Mouse (Mus musculus) adrenal gland, adult 8-10 months (tissue): ENCODE measurements around the gene Gm21987. TPM values are rescaled to one million over a fixed set of nuclear protein-coding genes. Genes with fewer than 3 reads are reported as not detected.

Source experiments
- DNase-seq: peaks from one replicate; pipeline ENCODE4 v3.0.0; 2022
- total RNA-seq, 4 experiments: library from RNA; stranded (reverse); gene quantifications; 2 replicates each; pipeline ENCODE4 v1.2.4; 2022

Gene Gm21987
- total RNA-seq, 4 experiments from 2014 or later = 0.97 TPM; not detected in 3

DNA sequence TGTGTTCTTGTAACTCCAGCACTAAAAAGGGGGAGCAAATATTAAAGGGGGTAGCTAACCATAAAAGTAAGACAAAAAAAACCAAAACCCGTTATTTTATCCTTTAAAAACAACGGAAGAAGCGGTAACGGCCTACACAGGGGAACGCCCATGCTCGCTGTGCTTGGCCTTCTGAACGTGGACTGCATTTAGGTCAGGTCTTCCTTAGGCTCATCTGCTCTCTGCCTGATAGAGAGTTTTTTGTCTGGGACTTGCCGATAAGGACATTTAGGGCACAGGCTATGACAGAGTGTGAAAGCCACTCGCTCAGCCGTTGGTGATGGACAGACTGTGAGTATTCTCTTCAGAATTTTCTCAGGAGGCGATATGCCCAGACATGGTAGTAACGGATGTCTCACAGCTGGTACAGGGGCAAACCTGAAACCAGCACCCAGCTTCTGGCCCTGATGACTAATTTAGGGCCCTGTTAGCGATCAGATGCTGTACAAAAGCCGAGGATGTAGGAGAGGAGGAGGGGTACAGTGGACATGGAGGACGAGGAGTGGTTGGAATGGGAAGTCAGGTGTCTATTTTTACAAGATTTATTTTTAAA is 25.0 kb downstream of the Gm21987 start:
- no peak for DNase-seq

DNA sequence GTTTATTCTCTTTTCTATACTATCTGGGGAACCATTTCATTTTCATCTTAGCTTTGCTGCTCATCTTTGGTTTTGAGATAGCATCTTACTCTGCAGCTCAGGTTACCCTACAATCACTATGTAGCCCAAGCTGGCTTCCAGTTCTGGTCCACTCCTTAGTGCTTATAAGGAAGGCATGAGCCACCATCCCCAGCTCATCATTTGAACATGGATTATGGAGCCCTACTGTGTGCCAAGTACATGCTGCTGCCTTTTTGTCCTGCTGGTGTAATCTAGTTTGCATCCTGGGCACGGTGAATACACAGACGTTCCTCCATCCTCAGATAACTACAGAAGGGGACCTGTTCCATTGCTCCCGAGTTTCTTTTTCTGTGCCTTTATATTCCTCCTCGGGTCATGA is 26.0 kb downstream of the Gm21987 start:
- DNase-seq = no peak

DNA sequence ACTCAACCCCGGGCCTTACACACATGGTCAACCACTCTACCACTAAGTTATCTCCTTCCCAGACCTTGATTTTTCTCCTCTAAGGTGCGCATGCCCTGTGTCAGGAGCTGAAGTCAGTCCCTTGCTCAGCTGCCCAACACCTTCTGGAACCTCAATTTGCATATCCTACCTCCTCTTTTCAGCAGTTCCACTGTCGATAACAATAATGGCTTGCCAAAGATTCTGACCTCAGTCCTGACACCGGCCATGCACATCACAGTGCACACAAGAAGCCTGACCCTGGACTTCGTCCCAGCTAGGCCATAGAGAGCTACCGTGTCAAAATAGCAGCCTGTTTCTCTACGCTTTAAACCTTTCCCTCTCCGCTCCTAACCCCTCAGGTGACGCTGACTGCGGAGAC is 26.6 kb downstream of the Gm21987 start:
- no peak for DNase-seq

DNA sequence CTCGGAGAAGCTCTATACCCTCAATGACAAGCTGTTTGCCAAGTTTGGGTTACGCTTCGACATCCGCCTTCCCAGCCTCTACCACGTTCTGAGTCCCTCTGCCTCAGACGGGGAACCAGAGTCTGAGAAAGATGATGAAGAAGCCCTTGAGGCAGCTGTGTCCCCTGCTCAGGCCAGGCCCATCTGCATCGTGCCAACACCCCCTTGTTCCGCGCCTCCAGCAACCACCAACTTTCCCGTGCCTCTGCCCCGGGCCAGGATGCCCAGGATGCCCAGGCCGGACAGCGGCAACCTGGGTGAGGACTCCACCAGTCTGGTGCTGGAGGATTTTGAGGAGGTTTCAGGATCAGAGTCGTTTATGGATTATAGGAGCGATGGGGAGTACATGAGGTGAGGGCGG is 27.1 kb downstream of the Gm21987 start:
- DNase-seq = no peak

DNA sequence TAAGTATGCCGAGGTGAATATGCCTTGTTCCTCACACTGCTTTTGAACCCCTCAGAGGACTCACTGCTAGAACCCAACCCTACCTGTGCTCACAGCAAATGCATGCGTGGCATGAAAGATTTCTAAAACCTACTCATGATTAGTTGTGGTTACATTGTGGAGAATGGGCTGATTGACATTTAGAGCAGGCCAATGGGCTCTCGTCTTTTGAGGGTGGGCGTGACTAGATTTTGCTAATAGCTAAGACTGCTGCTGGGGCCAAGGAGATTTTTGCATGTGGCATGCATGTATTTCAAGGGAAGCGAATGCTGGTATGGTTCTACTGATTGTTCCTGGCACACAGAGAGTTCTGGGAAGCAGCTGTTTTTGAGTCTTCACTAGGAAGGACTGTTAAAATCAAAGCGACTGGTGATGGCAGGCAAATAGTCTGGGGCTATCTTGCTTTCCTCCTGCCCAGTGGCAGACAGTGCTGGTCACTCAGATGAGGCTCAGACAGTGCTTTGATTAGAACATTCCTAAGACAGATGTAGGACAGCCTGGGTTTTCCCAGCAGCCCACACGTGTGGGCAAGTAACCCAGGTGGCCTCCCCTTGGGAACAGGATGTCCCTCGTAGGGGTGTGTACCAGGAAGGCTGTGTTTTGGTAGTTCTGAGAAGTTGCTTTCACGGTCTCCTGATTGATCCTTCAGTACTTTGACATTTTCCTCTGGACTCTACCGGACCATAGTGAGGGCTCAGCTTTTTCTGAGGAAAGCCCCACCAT is 27.7 kb downstream of the Gm21987 start:
- no peak for DNase-seq

DNA sequence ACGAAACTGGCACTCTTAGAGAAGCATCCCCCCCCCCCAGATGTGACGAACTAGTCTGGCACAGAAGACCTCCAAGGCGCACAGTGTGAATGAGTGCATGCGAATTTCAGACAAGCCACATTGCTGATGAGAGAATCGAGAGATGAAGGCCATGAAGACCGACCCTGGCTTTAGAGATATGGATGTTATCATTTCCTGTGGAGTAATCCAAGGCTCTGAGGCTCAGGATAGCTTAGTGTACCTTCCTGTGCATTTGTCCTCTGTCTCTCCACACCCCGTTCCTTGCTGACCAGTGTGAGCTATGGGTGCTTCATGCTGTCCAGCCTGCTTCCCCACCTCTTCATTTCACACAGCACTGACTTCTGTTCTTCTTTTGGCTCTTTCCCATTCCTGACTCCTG is 28.3 kb downstream of the Gm21987 start:
- DNase-seq = no peak

DNA sequence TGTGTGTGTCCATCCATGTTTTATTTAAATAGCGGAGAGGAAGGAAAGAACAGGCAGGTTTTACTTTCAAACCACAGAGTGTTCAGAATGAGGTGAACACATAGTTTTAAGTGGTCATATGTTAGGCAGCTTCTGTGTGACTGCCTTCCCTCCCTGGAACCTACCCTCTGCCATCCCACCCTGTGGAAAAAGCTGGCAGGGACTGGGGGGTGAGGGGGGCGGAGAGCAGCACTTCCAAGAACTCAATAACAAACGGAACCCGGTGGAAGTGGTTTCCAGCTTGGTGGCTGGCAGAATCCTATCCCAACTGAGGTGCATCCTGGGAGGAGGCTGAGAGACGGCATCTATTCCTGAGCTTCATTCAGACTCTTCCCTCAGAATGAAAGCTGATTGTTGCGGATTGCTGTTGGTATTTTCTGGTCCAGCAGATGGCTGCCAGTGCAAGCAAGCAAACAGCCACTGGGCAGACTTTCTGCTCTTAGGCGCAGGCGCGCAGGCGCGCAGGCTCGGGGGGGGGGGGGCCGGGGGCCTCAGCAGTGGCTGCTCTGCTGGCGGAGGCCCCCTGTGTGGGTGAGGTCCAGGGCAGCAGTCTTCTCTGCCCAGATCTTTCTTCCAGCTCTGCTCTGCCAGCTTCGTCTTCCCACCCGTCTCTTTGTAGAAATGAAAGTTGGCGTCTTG is 29.5 kb downstream of the Gm21987 start:
- DNase-seq = no peak

DNA sequence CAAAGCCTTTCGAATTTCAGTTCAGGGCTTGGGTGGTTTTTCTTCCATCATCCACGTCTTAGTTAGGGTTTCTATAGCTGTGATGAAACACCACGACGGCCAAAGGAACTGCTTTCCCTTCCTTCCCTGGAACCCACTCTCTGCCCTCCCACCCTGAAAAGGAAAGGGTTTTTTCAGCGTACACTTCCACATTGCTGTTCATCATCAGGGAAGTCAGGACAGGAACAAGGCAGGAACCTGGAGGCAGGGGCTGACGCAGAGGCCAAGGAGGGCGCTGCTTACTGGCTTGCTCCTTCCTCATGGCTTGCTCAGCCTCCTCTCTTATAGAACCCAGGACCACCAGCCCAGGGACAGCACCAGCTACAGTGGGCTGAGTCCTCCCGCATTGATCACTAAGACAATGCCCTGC is 30.0 kb downstream of the Gm21987 start:
- no peak for DNase-seq

DNA sequence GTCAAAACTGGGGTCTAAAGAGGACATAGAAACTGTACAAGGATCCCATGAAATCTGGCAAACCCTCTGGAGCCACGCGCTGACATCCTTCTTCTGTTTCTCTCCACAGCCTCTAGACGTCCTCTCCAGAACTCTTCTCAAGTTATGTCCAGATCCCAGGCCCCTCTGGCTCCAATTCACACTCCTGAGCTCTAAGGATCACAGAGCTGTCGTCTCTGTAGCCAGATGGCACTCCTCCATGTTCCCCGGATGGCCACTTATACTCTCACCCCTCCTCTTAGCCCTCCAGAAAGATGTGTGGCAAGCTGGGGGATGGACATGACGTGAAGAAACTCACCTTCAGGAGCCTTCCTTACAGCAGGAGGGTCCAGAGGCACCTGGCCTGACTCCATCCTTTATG is 30.7 kb downstream of the Gm21987 start:
- DNase-seq = no peak

DNA sequence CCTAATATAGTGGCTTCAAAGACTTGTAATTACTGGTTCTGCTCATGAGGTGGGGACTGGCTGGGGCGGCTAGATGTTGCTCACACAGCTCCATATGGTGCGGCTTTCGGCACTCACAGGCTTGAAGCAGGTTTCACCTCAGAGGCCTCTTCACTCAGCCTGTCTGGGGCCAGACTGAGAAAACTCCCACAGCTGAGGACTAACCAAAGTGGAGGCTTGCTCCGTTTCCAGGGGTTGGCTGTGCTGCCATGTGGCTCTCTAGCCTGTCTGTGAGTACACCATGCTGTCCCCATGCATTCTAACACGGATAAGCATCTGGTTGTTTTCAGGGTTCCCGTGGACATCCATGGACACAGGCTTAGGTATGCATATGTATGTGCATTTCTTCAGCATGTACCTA is 31.8 kb downstream of the Gm21987 start:
- no peak for DNase-seq

DNA sequence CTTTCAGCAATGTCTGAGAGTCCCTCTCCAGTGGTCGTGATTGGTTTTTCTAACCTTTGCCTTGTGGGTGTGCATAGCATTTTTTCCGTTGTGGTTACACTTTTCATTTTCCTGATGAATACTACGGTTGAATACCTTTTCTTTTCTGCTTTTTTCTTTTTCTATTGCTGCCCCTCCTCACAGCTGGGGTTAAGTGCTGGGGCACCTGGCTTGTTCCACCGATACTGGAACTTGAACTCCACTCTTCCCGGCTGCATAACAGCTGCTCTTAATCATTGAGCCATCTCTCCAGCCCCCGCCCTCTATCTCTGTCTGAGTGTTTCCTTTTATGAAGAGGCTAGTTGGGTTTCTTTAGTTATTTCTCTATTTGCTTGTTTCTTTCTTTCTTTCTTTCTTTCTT is 32.2 kb downstream of the Gm21987 start:
- no peak for DNase-seq

DNA sequence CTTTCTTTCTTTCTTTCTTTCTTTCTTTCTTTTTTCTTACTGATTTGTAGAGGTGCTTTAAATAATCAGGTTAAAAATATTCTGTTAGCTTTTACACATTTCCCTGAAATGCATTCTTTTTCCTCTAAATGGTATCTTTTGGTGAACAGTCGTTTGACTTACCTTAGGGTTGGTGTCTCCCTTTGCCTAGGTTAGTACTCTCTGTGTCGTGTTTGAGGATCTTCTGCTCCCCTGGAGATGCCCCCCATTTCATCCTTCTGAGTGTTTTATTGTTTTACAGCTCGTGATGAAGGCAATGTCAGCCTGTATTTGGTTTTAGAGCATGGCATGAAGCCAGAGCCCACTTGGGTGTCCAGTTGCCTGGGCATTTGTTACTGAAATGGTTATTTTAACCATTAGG is 32.7 kb downstream of the Gm21987 start:
- DNase-seq = no peak

DNA sequence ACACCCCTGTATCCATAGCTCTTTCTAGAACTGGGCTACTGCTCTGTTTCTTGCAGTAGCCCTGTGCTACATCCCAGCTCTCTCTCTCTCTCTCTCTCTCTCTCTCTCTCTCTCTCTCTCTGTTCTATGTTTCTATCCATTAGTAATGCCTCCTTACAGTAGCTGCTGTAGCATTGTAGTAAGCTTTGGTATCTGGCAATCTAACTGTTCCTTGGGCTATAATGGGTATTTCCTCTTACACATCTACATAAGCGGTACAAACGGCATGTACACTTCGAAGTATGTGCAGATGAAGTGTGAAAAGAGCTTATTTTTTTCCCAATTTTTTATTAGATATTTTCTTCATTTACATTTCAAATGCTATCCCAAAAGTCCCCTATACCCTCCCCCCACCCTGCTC is 33.1 kb downstream of the Gm21987 start:
- no peak for DNase-seq

DNA sequence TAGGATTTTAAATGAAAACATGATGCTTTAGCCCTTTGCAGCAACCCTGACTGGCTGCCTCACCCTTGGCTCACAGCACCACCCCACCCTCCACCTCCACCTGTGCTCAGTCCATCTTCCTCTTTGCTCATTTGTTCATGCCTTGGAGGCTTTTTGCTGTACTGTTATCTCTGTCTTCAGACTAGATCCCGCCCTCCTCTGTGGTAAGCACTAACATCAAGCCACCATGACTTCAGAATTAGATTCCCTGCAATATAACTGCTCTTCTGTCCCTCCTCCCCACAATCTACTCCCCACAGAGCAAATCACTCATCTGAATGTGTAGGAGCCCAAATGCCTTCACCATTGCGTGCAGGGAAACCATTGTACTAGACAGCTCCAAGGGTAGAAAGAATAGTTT is 36.8 kb downstream of the Gm21987 start:
- DNase-seq = no peak

DNA sequence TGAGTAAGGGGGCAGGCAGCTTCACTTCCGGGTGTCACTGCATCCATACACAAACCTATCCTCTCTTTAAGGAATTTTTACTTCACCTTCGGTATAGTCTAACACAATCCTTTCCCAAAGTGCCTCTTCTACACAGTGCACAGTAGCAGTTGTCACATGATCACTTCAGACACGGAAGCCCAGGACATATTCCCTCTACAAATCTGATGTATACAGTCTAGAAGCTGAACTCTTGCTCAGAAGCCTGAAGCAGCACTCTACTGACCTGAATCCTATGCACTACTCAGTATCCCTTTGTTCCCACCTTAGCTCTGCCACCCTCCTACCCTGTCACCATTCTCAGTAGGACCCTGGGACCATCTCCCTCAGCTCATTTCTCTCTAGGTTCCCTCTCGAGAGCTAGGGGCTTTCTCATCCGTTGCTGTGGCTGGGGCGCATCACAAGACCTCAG is 38.4 kb downstream of the Gm21987 start:
- DNase-seq = no peak

DNA sequence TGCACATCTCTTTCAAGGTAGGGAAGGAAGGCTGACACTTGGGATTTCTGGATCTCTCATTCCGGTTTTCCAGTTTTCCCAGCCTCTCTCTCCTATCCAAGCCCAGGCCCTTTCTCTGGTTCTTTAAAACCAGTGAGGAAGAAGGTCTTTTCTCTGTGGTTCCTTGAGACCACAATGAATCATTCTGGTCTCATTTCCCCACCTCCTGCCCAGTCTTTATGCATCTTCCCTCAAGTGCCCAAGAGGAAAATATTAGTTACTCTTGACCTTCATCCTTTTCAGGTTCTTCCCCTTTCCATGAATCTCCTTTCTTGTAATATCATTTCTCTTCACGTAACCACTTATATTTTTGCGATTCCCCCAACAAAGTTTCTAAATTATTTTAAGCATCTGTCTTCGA is 38.9 kb downstream of the Gm21987 start:
- DNase-seq = no peak

DNA sequence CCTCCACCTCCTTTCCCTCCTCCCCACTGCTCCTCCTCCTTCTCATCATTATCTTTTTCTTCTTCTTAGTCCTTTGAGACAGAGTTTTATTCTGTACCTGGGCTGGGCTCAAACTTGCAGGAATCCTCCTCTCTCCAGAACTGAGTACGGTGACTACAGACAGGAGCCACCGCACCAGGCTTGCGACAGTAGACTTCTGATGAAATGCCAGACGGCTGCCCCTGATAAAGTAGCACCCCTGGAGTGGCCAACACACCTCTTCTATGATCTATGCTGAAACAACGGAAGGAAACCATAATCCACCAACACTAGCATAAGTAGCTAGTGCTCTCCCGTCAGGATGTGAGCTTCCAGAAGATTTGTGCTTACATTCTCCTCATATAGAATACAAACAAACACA is 40.5 kb downstream of the Gm21987 start:
- no peak for DNase-seq

DNA sequence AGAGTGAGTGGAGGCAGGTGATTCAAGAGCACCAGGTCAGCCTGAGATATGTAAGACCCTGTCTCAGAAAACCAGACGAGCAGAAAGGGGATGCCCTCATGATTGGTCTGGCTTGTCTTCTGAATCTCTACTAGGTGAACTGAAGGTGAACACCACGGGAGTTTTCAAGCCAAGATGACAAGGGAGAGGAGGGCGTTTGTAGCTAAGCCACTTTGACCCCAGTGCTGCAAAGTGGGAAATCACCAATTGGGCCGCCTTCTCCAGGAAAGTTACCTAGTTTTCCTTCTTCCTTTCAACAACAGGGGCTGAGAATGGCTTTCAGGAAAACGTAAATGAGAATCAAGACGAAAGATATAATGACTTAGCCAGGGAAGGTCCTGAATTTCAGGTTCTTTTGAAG is 41.9 kb downstream of the Gm21987 start:
- no peak for DNase-seq

DNA sequence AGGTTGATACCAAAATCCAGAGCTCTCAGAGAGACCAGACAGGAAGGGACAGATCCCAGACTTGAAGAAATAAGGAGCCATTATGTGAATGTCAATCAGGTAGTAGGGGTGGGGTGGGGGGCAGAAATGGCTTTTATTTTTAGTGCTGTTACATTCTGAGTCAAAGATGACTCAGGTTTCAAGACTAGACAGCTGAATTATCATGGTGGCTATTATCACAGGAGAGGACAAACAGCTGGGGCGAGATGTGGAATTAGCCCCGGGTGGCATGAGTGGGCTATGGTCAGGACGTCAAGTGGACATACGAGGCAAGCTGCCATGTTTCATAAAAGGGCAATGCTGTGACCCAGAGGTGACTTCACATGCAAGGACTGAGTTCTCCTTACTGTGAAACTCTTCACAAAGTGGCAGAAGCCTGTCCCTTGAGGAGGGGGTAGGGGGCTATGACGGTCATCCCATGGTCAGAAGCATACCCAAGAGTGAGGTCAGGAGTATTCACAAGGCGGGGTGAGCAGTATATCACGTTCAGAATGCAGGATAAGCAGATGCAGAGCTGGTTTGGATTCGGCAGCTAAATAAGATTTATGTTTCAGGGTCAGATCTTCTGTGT is 42.5 kb downstream of the Gm21987 start:
- DNase-seq = no peak

DNA sequence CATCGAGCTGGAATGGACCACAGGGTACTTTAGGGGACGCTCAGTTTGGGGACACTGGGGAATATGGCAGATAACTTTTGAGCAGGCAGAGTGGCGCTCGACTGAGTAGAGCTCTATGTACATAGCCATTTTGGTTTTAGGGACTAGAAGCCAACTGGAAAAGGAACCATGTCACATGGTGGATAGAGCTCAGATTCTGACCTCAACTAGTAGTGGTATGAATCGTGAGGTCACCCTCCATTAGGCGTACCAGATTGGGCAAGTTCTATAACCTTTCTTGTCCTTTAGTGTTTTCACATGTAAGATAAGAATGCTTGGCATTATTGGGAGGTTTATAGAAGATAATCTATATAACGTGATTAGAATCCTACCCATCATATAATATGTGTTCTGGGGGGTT is 43.5 kb downstream of the Gm21987 start:
- DNase-seq = no peak

DNA sequence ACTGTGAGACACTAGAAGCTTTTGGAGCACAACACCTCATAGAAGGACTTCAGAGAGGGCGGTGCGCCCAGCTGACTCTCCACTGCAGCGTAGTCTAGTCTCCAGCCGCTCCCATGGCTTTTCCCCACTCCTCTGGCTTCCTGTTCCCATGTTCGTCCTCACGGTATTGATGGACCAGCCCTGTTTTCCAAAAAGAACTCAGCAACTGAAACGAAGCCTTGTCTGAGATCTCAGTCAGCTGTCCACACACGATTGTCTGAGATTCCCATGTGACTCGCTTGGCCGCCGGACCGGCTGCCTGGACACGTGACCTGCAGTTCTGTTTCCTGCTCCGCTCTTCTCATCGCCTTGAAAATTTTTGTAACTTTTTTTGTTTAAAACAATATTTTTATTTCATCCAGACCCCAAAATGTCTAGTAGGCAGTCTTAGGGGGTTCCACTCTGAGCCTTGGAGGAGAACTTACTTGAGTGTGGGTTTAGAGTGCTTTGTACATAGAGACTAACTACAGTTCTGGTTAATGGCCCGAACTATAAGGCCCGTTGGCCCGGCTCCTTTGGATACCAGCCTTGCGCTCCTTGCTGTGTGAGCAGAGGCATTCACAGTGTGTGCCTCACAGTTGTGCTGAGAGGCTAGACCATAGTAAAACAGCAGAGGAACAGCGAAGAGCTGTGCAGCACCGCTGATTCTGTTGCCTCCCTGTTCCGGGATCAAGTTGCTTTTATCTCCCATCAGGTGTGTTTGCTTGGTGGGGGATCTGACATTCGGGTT is 45.5 kb downstream of the Gm21987 start:
- DNase-seq = no peak

DNA sequence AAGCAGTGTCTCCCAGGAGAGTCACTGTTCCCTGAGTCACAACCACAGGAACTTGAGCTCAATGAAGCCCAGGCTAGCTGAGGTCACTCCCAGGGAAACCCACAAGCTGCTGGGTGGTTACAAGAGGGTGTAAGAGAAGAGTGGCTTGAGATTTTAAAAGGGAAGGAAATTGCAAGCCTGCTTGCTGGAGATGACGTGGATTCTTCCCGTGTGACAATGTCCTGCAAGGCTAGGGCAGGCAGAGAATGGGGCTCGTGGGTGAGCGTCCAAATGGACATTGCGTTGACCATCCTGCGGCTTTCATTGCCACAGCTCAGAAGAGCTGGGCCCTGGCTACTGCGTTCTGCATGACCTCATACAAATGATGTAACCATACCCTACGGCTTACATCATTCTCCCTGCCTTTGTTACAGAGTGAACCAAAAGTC is 47.4 kb downstream of the Gm21987 start:
- no peak for DNase-seq
